Mouse (Mus musculus) left cerebral cortex, adult 9 months (tissue): ENCODE measurements around the gene Arid4a.
A peak's percentile ranks its signal among the peaks of the same experiment; 100 is the strongest.
"Not testable (repeated sequence)": the region's sequence is repeated elsewhere in the genome, so short reads cannot be mapped to it uniquely, and the experiment has no call there.

Experiments used
- DNase-seq, 2 experiments: peaks; one replicate each; pipeline ENCODE4 v3.0.0; 2022; ENCODE audit warnings: low spot score in 2 of 2

Gene Arid4a

GRCm38 (mm10) chr12:71052341-71052995 is 36.7 kb downstream of the Arid4a start:
- no peak for DNase-seq

DNA sequence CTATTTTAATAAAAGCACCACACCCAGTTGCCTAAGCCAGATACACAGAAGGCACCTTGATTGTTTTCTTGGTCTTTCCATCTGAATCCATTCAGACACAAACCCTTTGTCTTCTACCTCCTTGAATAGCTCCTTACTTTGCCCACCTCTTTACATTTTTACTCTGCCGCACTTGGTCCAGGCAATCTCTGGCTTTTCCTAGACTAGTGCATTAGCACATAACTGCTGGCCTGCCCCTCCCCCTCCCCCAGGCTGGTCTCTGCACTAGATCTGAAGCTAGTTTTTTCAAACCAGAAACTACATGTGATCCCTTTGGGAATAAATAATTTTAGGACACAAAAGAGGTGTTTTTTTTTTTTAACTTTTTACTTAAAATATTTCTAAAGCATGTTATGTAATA is 37.2 kb downstream of the Arid4a start:
- no peak for DNase-seq

GRCm38 (mm10) chr12:71053486-71053885 is 37.7 kb downstream of the Arid4a start:
- no peak for DNase-seq

GRCm38 (mm10) chr12:71055537-71055936 is 39.7 kb downstream of the Arid4a start:
- DNase-seq: no peak

DNA sequence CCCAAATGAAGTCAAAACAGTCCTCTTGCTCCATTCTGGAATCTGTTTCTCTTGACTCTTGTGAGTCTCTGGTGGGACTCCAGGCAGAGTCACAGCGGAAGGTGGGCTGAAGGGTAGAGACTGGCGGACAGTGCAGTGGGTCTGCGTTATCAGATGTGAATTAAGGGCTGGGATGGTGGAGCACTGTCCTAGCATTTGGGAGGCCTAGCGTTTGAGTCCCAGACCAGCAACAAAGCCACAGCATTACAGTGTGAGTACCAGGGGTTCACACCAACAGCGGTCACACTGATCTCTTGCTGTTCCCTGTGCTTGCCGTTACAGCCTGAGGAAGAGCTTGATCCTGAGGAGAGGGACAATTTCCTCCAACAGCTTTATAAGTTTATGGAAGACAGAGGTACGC is 44.0 kb downstream of the Arid4a start:
- no peak for DNase-seq

DNA sequence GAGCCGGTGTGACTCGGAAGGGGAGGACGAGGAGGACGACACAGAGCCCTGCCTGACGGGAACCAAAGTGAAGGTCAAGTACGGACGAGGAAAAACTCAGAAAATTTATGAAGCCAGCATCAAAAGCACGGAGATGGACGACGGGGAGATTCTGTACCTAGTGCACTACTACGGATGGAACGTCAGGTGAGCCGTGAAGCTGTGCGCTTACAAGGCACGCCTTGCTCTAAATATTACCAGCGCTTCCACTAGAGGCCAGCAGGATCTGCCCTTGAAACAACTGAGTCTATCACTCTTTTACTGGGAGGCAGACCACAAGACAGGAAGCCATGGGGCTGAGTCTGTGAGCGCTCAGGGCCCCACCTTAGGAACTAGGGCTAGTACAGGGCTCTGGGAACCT is 54.1 kb downstream of the Arid4a start:
- DNase-seq: no peak

- DNase-seq: no peak
These were observed 56.3 kb downstream of the Arid4a start for GRCm38 (mm10) chr12:71072048-71072447.

DNA sequence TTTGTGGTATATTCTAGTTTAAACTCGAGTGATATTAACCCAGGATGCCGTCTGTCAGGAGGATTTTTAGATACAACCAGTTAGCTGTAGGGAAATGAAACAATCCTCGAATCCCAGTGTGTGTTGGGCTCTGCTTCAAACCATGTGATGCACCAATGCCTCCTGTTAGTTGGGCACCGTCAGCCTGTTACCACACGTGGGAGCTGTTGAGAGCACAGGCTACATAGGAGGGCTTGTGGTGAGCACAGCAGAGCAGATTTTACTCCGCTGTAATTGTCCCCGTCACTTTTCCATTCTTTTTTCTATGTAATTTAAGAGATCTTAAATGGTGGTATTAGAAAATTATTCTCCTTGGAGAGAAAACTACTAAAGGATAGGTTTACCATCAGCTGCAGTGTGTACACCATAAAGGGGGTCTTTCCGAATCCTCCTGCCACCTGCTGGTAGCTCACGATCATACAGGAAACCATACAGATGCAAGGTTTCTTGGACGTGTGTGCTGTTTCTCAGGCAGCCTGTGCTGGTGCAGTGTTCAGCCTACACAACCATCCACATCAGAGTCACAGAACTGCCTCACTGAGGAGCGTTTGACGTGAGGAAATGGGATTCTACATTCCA is 57.4 kb downstream of the Arid4a start:
- peak in 1 of 2 experiments; percentile 35 for DNase-seq

GRCm38 (mm10) chr12:71086331-71086730 is 70.5 kb downstream of the Arid4a start:
- no peak for DNase-seq

GRCm38 (mm10) chr12:71104275-71104674 is 88.5 kb downstream of the Arid4a start:
- not testable (repeated sequence) for DNase-seq

- no peak for DNase-seq
These were observed 91.5 kb downstream of the Arid4a start for GRCm38 (mm10) chr12:71107216-71107771.

DNA sequence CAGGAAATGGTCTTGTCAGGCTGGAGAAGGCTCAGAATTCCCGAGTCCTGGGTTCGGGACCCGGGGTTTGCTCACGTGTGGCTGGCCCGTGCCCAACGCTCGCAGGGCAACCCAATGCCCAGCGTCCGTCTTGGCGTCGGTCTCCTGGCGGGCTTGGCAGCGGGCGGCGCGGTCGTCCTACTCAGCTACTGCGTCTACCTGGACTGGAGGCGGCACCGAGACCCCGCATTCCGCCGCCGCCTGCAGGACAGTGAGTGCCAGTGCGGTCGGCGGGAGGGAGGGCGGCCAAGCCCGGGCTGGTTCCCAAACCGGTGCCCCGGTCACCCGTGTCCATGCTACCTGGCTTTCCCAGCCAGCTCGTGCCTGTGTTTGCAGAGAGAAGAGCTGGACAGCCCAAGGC is 95.5 kb downstream of the Arid4a start, which contains the start of gene Tomm20l:
TSS of gene Tomm20l (plus strand) at position 98 of the 400 bp plus-strand sequence.
- DNase-seq: no peak

DNA sequence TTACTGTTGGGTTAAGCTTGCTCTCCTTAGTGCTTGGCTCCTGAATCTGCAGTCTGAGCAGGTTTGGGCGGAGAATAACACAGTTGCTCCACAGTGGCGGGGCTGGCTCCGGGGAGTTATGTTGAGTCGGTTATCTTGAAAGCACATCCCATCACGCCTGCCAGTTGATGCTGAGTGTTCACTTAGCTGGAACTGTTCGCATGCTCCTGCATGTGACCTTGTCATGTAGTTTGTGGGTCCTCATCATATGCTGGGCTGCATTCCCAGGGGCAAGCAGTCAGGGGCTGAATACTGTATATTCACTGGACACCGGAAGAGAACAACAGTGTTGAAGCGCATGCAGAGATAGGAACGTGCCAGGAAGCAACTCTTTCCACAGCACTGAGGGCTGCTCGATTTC is 97.3 kb downstream of the Arid4a start:
- no peak for DNase-seq

- peak; percentile 32 to 71 for DNase-seq
These were observed 98.0 kb downstream of the Arid4a start for GRCm38 (mm10) chr12:71113675-71114288.

DNA sequence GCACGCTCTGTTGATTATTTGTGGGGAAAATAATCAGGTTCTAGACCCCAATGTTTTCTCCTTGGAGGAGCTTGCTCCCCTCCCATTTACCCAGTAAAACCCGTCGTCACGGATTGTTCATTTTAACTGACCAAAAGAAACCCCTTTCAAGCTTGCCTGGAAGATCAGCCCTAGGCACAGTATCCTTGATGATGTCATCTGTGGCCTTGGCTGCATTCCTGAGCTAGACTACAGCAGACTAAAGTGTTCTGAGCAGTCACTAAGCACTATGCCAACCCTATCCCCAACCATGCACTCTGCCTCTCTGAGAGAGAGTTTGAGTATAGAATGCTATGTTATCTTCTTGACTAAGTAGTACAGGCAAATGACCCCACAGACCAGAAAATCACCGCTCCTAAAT is 100.6 kb downstream of the Arid4a start:
- DNase-seq: no peak

- DNase-seq: no peak
These were observed 106.9 kb downstream of the Arid4a start for GRCm38 (mm10) chr12:71122731-71123130.

DNA sequence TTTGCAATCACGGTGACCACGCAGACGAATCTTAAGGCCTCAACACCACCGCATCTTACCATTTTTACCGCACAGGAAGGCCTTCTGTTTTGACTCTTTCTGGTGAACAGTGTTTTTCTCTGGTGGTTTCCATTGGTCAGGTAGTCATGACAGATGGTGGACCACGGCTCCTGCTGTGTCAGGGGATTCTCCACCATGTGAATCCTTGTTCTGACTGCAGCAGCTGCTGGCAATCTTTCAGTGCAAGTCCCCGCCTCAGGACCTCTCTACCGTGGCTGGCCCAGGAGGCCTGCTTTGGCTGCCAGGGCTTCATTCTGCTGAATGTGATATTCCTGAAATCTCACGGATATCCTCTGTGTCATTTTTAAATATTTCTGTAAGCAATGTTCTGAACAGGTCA is 107.5 kb downstream of the Arid4a start:
- DNase-seq: no peak

DNA sequence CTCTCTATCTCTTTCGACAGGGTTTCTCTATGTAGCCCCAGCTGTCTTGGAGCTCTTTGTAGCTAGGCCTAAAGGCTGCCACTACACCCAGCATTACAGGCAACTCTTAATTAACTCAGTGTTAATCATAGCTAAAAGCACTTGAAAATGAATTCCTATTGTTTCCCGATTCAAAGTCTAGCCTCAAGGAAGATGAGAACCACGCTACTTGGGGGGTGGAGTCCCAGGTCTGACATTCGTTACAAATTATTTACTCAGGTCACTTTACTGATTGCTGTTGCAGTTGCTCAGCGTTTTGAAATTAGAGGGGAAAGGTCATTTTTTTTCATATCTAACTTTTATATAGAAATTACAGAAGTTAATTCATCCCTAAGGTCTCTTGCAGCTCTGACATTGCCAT is 119.8 kb downstream of the Arid4a start:
- DNase-seq: no peak

DNA sequence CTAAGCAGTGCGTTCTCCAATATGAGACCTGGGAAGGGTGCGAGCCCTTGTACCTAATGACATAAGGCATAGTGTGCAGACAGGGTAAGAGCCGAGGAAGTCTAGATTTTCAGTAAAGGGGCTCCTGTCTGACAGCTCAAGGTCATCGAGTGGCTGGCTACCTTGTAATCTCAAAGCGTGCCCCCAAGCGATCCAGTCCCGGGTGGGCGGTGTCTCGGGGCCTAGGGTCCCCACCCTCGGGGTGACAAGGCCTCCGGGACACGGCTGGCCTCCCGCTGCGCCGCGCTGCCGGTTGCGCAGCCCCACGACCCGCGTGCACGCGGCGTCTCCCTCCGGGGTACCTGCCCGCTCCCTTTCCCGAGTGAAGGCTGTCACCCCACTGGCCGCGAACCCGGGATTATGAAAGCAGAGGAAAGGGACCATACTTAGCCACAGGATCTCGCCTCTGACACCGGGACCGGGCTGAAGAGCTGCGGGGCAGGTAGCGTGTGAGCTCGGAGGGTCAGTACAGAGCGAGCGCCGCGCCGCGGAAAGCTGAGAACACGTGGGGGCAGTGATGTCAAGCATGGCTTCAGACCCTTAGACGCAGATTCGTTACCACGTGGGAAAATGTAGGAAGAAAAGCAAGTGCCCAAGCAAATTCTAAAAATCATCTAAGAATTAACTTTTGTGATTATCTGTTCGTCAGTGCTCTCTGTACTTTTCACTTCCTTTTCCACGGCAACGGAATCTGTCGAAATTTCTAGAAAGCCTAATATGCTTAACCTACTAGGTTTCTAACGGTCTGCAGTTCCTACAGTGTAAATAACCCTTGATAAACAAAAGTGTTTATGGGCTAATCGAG is 120.6 kb downstream of the Arid4a start, which contains the start of the genes Timm9 and 2700049A03Rik:
TSS of gene Timm9 (minus strand) at position 555 of the 844 bp plus-strand sequence.
TSS of gene 2700049A03Rik (plus strand) at position 719 of the 844 bp plus-strand sequence.
- peak; percentile 58 to 83 for DNase-seq

- DNase-seq: peak in 1 of 2 experiments; percentile 71
These were observed 121.2 kb downstream of the Arid4a start for GRCm38 (mm10) chr12:71136974-71137491.

GRCm38 (mm10) chr12:71137686-71138085 is 121.9 kb downstream of the Arid4a start:
- DNase-seq: no peak
